Mouse (Mus musculus) thymus, adult 2 months (tissue): ENCODE data around the gene Fam83g.

Experiments
- CTCF ChIP-seq: fragments of 200-500 bp; IDR thresholded peaks from 2 replicates; pipeline ENCODE4 v1.5.1; 2012; ENCODE audit warnings: mild to moderate bottlenecking, control low read depth, low read length, moderate library complexity, borderline replicate concordance; ENCODE audit not compliant: control insufficient read depth, poor library complexity, insufficient read depth; ENCODE audit errors: extremely low read depth
- POLR2A ChIP-seq: fragments of 200-500 bp; IDR thresholded peaks from 2 replicates; pipeline ENCODE4 v1.6.1; 2012; ENCODE audit warnings: mild to moderate bottlenecking, low read length, control low read depth, moderate library complexity; ENCODE audit not compliant: control insufficient read depth, poor library complexity, insufficient read depth; ENCODE audit errors: extremely low read depth

DNA sequence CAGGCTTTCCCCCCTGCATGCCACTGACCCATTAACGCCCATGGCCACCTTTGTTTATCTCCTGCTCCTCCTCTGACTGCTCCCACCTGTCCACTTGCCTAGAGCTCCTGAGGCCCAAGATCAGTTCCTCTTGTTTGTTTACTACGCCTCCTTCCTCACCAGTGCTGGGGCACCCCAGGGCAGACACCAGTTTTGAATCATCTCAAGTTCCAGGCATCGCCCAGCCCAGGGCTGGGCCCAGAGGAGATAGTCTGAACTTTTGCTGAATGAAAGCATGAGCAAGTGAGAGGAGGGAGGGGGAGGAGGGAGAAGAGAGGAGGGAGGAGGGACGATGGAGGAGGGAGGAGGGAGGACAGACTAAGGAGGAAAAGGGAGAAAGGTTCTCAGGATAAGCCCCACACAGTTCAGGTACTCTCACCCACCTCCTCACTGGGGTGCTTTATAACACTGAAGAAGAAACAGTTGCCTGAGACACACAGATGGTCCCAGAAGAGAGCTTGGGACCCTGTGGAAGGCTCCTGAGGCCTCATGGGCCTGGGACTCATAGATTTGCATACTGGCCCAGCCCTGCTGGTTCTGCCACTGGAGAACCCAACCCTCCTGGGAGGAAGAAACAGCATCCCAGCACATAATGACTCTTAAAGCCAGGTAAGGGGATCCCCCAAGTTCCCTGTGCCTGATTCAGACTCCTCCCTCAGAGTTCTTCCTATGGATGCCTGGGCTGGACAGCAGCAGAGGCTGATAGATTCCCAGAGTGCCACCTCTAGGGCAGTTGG lies 4.6 kb upstream of the Fam83g start:
- TF ChIP-seq CTCF, result no peak
- TF ChIP-seq POLR2A, result no peak
